Mouse (Mus musculus): ENCODE measurements around the gene Gm49396. TPM values are rescaled to one million over a fixed set of nuclear protein-coding genes. Genes with fewer than 3 reads are reported as not detected.

The Gm49396 gene
- 1.0 and 1.8 TPM in 2 replicates for polyA plus RNA-seq (2012; rRNA removed)

DNA sequence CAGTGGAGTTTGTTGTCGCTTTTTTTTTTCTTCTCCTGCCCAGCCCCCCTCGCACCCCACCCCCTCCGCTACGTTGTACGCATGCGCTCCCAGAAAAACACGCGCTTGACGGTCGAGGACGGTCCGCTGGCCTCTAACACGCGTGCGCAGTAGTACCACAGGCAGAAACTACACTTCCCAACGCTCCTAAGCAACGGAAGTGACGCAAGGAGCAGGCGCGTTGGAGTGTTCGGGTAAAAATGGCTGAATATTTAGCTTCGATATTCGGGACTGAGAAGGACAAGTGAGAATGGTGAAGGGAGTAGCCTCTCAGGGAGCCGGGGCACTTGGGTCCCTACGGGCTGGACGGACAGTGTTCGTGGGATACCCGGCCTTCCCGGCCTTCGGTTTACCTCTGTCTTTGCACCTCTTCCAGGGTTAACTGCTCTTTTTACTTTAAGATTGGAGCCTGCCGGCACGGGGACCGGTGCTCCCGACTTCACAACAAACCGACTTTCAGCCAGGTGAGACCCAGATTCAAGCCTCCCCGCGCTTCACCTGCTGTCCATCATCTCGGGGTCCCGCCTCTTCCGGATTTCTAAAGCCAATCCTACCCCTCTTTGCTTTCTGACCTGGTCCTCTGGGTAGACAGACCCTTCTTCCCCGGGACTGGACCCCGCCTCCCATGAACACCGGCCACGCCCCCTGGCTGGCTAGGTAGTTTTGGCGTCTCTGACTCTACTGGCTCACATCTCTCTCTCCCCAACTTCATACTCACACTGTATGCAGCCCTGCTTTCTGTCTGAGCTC lies at the start of gene Gm49396, which contains the start of the genes U2af1l4 and Psenen:
Gene Gm49396 (plus strand): TSS at position 228 of the 789 bp plus-strand sequence.
Gene U2af1l4 (plus strand): TSS at position 185 of the 789 bp plus-strand sequence.
Gene Psenen (minus strand): TSS at position 511 of the 789 bp plus-strand sequence.

GRCm38 (mm10) chr7:30534633-30535577 lies 28.2 kb upstream of the Gm49396 start, which contains the start of gene Arhgap33:
Gene Arhgap33 (minus strand): TSS chr7:30535060.

GRCm38 (mm10) chr7:30552102-30553020 lies 10.8 kb upstream of the Gm49396 start, which contains the start of the genes Hspb6 and Proser3:
Gene Hspb6 (plus strand): TSS chr7:30552178.
Gene Proser3 (minus strand): TSS chr7:30552299.

GRCm38 (mm10) chr7:30559443-30559954 lies 3.6 kb upstream of the Gm49396 start, which contains the start of gene Lin37:
Gene Lin37 (minus strand): TSS chr7:30559838.

GRCm38 (mm10) chr7:30564970-30565571 lies 1.9 kb downstream of the Gm49396 start, which contains the start of gene Igflr1:
Gene Igflr1 (plus strand): TSS chr7:30565427.

DNA sequence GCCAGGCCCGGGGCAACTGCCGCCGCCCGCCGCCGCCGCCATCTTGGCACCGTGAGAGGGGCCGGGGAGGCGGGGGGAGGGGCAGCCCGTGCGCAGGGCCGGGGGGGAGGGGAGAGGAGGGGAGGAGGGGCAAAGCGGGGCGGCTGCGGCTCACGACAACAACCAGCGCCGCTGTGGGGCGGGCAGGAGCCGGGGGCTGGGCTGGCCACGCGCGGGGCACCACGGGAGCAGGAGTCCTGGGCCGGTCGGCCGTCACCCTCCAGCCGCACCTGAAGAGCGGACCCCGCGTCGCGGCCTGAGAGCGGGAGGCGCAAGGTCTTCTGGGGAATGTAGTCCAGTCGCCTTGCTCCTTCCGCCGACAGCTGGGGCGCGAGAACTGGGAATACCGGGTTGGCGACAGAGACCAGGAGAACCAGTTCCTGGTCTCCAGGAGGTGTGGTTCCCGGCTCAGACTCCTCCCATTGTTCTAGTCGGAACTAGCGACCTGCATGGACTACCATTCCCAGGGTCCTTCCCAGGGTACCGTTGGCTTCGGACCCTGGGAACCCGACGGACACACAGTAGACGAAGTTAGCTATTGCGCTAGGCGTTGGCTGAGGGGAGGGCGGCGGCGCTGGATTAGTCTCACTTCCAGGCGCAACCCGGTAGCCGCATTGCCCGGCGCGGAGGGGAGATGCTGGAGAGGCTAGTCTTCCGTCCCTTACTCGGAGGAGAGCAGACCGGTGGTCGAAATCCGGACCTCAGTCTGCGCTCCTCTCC lies 25.7 kb downstream of the Gm49396 start, which contains the start of gene Kmt2b:
Gene Kmt2b (minus strand): TSS at position 51 of the 759 bp plus-strand sequence.

GRCm38 (mm10) chr7:30598786-30599185 lies 35.6 kb downstream of the Gm49396 start, which contains the start of gene Zbtb32:
Gene Zbtb32 (minus strand): TSS chr7:30598909.

GRCm38 (mm10) chr7:30612654-30613402 lies 49.7 kb downstream of the Gm49396 start, which contains the start of gene Upk1a:
Gene Upk1a (minus strand): TSS chr7:30612847.

Other genes with a start within 250 kb of the Gm49396 start
- 9.4 and 10.6 TPM in 2 replicates for gene Syne4, start 248.5 kb upstream of the Gm49396 start, polyA plus RNA-seq (2012; rRNA removed)
- 0.12 and 0.16 TPM in 2 replicates for gene E130208F15Rik, start 241.6 kb upstream of the Gm49396 start, polyA plus RNA-seq (2012; rRNA removed)
- 4.5 and 5.2 TPM in 2 replicates for gene Sdhaf1, start 239.4 kb upstream of the Gm49396 start, polyA plus RNA-seq (2012; rRNA removed)
- 1.1 and 1.2 TPM in 2 replicates for gene Lrfn3, start 200.6 kb upstream of the Gm49396 start, polyA plus RNA-seq (2012; rRNA removed)
- gene Tyrobp, start 149.6 kb upstream of the Gm49396 start, polyA plus RNA-seq (2012; rRNA removed): 65.2 and 83.0 TPM in 2 replicates
- gene Hcst, start 143.5 kb upstream of the Gm49396 start, polyA plus RNA-seq (2012; rRNA removed): 2.0 and 2.7 TPM in 2 replicates
- 0.76 and 1.2 TPM in 2 replicates for gene Nfkbid, start 141.6 kb upstream of the Gm49396 start, polyA plus RNA-seq (2012; rRNA removed)
- 2.6 and 3.0 TPM in 2 replicates for gene Aplp1, start 117.8 kb upstream of the Gm49396 start, polyA plus RNA-seq (2012; rRNA removed)
- 0.06 and 0.09 TPM in 2 replicates for gene Kirrel2, start 105.7 kb upstream of the Gm49396 start, polyA plus RNA-seq (2012; rRNA removed)
- gene Nphs1, start 105.0 kb upstream of the Gm49396 start, polyA plus RNA-seq (2012; rRNA removed): 0.06 and 0.07 TPM in 2 replicates
- 40.2 and 47.9 TPM in 2 replicates for gene Prodh2, start 69.7 kb upstream of the Gm49396 start, polyA plus RNA-seq (2012; rRNA removed)
- gene Arhgap33, start 28.3 kb upstream of the Gm49396 start, polyA plus RNA-seq (2012; rRNA removed): 5.9 and 7.3 TPM in 2 replicates
- gene Hspb6, start 11.2 kb upstream of the Gm49396 start, polyA plus RNA-seq (2012; rRNA removed): 3.4 and 3.7 TPM in 2 replicates
- 5.0 and 6.7 TPM in 2 replicates for gene Proser3, start 11.0 kb upstream of the Gm49396 start, polyA plus RNA-seq (2012; rRNA removed)
- 14.5 and 16.8 TPM in 2 replicates for gene Lin37, start 3.5 kb upstream of the Gm49396 start, polyA plus RNA-seq (2012; rRNA removed)
- gene U2af1l4, start within 50 bp of the Gm49396 start, polyA plus RNA-seq (2012; rRNA removed): 30.3 and 31.5 TPM in 2 replicates
- gene Psenen, start 283 bp downstream of the Gm49396 start, polyA plus RNA-seq (2012; rRNA removed): 52.6 and 62.2 TPM in 2 replicates
- gene Igflr1, start 2.1 kb downstream of the Gm49396 start, polyA plus RNA-seq (2012; rRNA removed): 1.6 and 1.8 TPM in 2 replicates
- 9.7 and 11.2 TPM in 2 replicates for gene Kmt2b, start 25.4 kb downstream of the Gm49396 start, polyA plus RNA-seq (2012; rRNA removed)
- gene Zbtb32, start 35.6 kb downstream of the Gm49396 start, polyA plus RNA-seq (2012; rRNA removed): 0.03 and 0.09 TPM in 2 replicates
- 0.21 and 0.71 TPM in 2 replicates for gene Upk1a, start 49.5 kb downstream of the Gm49396 start, polyA plus RNA-seq (2012; rRNA removed)
- 430 and 478 TPM in 2 replicates for gene Cox6b1, start 62.8 kb downstream of the Gm49396 start, polyA plus RNA-seq (2012; rRNA removed)
- gene Etv2, start 72.5 kb downstream of the Gm49396 start, polyA plus RNA-seq (2012; rRNA removed): 0.03 TPM in 1 of 2 replicates, not detected in the other
- gene Rbm42, start 87.0 kb downstream of the Gm49396 start, polyA plus RNA-seq (2012; rRNA removed): 21.9 and 25.1 TPM in 2 replicates
- 24.1 and 28.2 TPM in 2 replicates for gene Haus5, start 101.7 kb downstream of the Gm49396 start, polyA plus RNA-seq (2012; rRNA removed)
- not detected in 2 replicates for gene Pmis2, start 108.3 kb downstream of the Gm49396 start, polyA plus RNA-seq (2012; rRNA removed)
- 0.09 and 0.21 TPM in 2 replicates for gene 2200002J24Rik, start 135.6 kb downstream of the Gm49396 start, polyA plus RNA-seq (2012; rRNA removed)
- gene Atp4a, start 148.9 kb downstream of the Gm49396 start, polyA plus RNA-seq (2012; rRNA removed): 0.74 and 0.90 TPM in 2 replicates
- gene Tmem147, start 166.2 kb downstream of the Gm49396 start, polyA plus RNA-seq (2012; rRNA removed): 56.5 and 63.8 TPM in 2 replicates
- not detected in 2 replicates for gene Gapdhs, start 180.3 kb downstream of the Gm49396 start, polyA plus RNA-seq (2012; rRNA removed)
- gene Sbsn, start 188.1 kb downstream of the Gm49396 start, polyA plus RNA-seq (2012; rRNA removed): 0.61 and 0.74 TPM in 2 replicates
- gene Dmkn, start 200.4 kb downstream of the Gm49396 start, polyA plus RNA-seq (2012; rRNA removed): 0.16 and 0.25 TPM in 2 replicates
- 0.20 TPM in 1 of 2 replicates, not detected in the other for gene Krtdap, start 224.6 kb downstream of the Gm49396 start, polyA plus RNA-seq (2012; rRNA removed)